Mouse (Mus musculus) embryonic facial prominence, embryonic 12.5 days (tissue): ENCODE results near the gene Iqschfp. TPM values are rescaled to one million over a fixed set of nuclear protein-coding genes. Genes with fewer than 3 reads are reported as not detected.
A peak's percentile ranks its signal among the peaks of the same experiment; 100 is the strongest.

Experiments
- ATAC-seq: fragments of 200-750 bp; cut with Nextera tagmentation; 2 replicates; pipeline ENCODE4 v1.8.0; 2017; ENCODE audit not compliant: insufficient number of reproducible peaks, insufficient read depth, low FRiP score, low TSS enrichment
- H3K27ac ChIP-seq: fragments of 300-500 bp; sonication (generic); 2 replicates; pipeline ENCODE4 v1.5.1; 2016; ENCODE audit warnings: mild to moderate bottlenecking
- H3K27me3 ChIP-seq: fragments of 300-500 bp; sonication (generic); 2 replicates; pipeline ENCODE4 v1.6.1; 2016; ENCODE audit warnings: mild to moderate bottlenecking, moderate library complexity
- H3K36me3 ChIP-seq: fragments of 300-500 bp; sonication (generic); 2 replicates; pipeline ENCODE4 v1.6.1; 2016; ENCODE audit warnings: mild to moderate bottlenecking
- H3K4me1 ChIP-seq: fragments of 300-500 bp; sonication (generic); 2 replicates; pipeline ENCODE4 v1.6.1; 2016
- H3K4me2 ChIP-seq: fragments of 300-500 bp; sonication (generic); replicated peaks from 2 replicates; pipeline ENCODE4 v1.6.1; 2016; ENCODE audit warnings: mild to moderate bottlenecking, moderate library complexity
- H3K4me3 ChIP-seq: fragments of 300-500 bp; sonication (generic); 2 replicates; pipeline ENCODE4 v1.5.1; 2016; ENCODE audit warnings: mild to moderate bottlenecking
- H3K9ac ChIP-seq: fragments of 300-500 bp; sonication (generic); 2 replicates; pipeline ENCODE4 v1.6.1; 2016; ENCODE audit warnings: mild to moderate bottlenecking, moderate library complexity
- H3K9me3 ChIP-seq: fragments of 300-500 bp; sonication (generic); 2 replicates; pipeline ENCODE4 v1.6.1; 2016; ENCODE audit warnings: mild to moderate bottlenecking, moderate library complexity
- WGBS: fragments of 180-500 bp; shearing (Covaris S2); methylation state at CpG from one replicate; pipeline ENCODE4 v1.1.7; 2016; 5-methylcytosine and 5-hydroxymethylcytosine counted together
- polyA plus RNA-seq: library from polyadenylated mRNA; unstranded; fragments of >200 nt; fragmentation: Nextera tagmentation; extraction: Ambion mirVana; gene quantifications from 2 replicates; pipeline ENCODE4 v1.2.1, GENCODE M21; 2016

Iqschfp gene
- polyA plus RNA-seq, 1 experiment from 2014 or later = 0.13 TPM

GRCm38 (mm10) chr3:68555087-68555662 lies 663.1 kb downstream of the Iqschfp start:
- Histone ChIP-seq H3K4me1 (peaks cover 3% of the 10 kb centered on the region; the same call in 1 of the 2 replicates), H3K4me2 (no peak overlapping the region), H3K9ac (no peak overlapping the region), H3K27ac (no peak overlapping the region), H3K36me3 (no peaks in the 10 kb centered on the region), H3K4me3 (no peak overlapping the region), H3K9me3 (no peaks in the 10 kb centered on the region), H3K27me3 (no peaks in the 10 kb centered on the region)
- WGBS = 76% methylated on average over 4 of the region's 4 CpGs
- 0 out of 2 replicates have a peak, but pooled peaks have one; percentile 6 for ATAC-seq

GRCm38 (mm10) chr3:68556891-68557290 lies 664.9 kb downstream of the Iqschfp start:
- H3K27me3 ChIP-seq = no peaks in the 10 kb centered on the region
- H3K9ac ChIP-seq = no peak overlapping the region
- no peak overlapping the region for H3K4me2 ChIP-seq
- H3K27ac ChIP-seq = no peak overlapping the region
- WGBS = 91% methylated on average over 9 of the region's 9 CpGs
- ATAC-seq = no peak
- H3K9me3 ChIP-seq = no peaks in the 10 kb centered on the region
- H3K4me1 ChIP-seq = peaks cover 3% of the 10 kb centered on the region; the same call in 1 of the 2 replicates
- no peak overlapping the region for H3K4me3 ChIP-seq
- no peaks in the 10 kb centered on the region for H3K36me3 ChIP-seq

GRCm38 (mm10) chr3:68558744-68559143 lies 666.7 kb downstream of the Iqschfp start:
- Histone ChIP-seq H3K36me3 (no peaks in the 10 kb centered on the region), H3K4me1 (peaks cover 3% of the 10 kb centered on the region; the same call in 1 of the 2 replicates), H3K4me2 (no peak overlapping the region), H3K27me3 (no peaks in the 10 kb centered on the region), H3K9ac (no peak overlapping the region), H3K9me3 (no peaks in the 10 kb centered on the region), H3K27ac (no peak overlapping the region), H3K4me3 (no peak overlapping the region)
- WGBS = 75% methylated on average over 6 of the region's 6 CpGs
- ATAC-seq = no peak

GRCm38 (mm10) chr3:68560057-68560456 lies 668.0 kb downstream of the Iqschfp start:
- no peak for ATAC-seq
- Histone ChIP-seq H3K9me3 (no peaks in the 10 kb centered on the region), H3K27ac (no peak overlapping the region), H3K27me3 (no peaks in the 10 kb centered on the region), H3K4me2 (no peak overlapping the region), H3K36me3 (no peaks in the 10 kb centered on the region), H3K4me1 (no peaks in the 10 kb centered on the region), H3K9ac (no peak overlapping the region), H3K4me3 (no peak overlapping the region)
- WGBS = 90% methylated on average over 5 of the region's 5 CpGs

GRCm38 (mm10) chr3:68562838-68563237 lies 670.8 kb downstream of the Iqschfp start:
- Histone ChIP-seq H3K4me1 (no peaks in the 10 kb centered on the region), H3K9me3 (no peaks in the 10 kb centered on the region), H3K36me3 (no peaks in the 10 kb centered on the region), H3K9ac (no peak overlapping the region), H3K27me3 (no peaks in the 10 kb centered on the region), H3K4me3 (no peak overlapping the region), H3K4me2 (no peak overlapping the region), H3K27ac (no peak overlapping the region)
- no peak for ATAC-seq
- WGBS = 67% methylated on average over 2 of the region's 2 CpGs

- no peak overlapping the region for H3K27ac ChIP-seq
- no peak overlapping the region for H3K9ac ChIP-seq
- H3K4me3 ChIP-seq = no peak overlapping the region
- 84% methylated on average over 8 of the region's 8 CpGs for WGBS
- no peaks in the 10 kb centered on the region for H3K9me3 ChIP-seq
- H3K4me1 ChIP-seq = peaks cover 10% of the 10 kb centered on the region; the same call in 1 of the 2 replicates
- H3K4me2 ChIP-seq = no peak overlapping the region
- H3K27me3 ChIP-seq = no peaks in the 10 kb centered on the region
- ATAC-seq = no peak
- H3K36me3 ChIP-seq = no peaks in the 10 kb centered on the region
Measured at GRCm38 (mm10) chr3:68563922-68564321, 671.9 kb downstream of the Iqschfp start.

- 71% methylated on average over 10 of the region's 10 CpGs for WGBS
- Histone ChIP-seq H3K27ac (no peak overlapping the region), H3K4me3 (no peak overlapping the region), H3K4me2 (no peak overlapping the region), H3K9ac (no peak overlapping the region), H3K9me3 (no peaks in the 10 kb centered on the region), H3K36me3 (no peaks in the 10 kb centered on the region), H3K4me1 (peaks cover 11% of the 10 kb centered on the region; the same call in 1 of the 2 replicates), H3K27me3 (no peaks in the 10 kb centered on the region)
- ATAC-seq = no peak
Measured at GRCm38 (mm10) chr3:68564978-68565674, 673.1 kb downstream of the Iqschfp start.

GRCm38 (mm10) chr3:68565675-68566055 lies 673.6 kb downstream of the Iqschfp start:
- Histone ChIP-seq H3K27me3 (no peaks in the 10 kb centered on the region), H3K36me3 (no peaks in the 10 kb centered on the region), H3K9me3 (no peaks in the 10 kb centered on the region), H3K4me1 (peaks cover 11% of the 10 kb centered on the region; the same call in 1 of the 2 replicates), H3K9ac (no peak overlapping the region), H3K4me3 (no peak overlapping the region), H3K27ac (no peak overlapping the region), H3K4me2 (no peak overlapping the region)
- WGBS = 51% methylated on average over 4 of the region's 4 CpGs
- ATAC-seq = no peak

- ATAC-seq = no peak
- Histone ChIP-seq H3K36me3 (no peaks in the 10 kb centered on the region), H3K27ac (no peak overlapping the region), H3K4me1 (peaks cover 18% of the 10 kb centered on the region), H3K4me3 (no peak overlapping the region), H3K27me3 (no peaks in the 10 kb centered on the region), H3K9ac (no peak overlapping the region), H3K9me3 (no peaks in the 10 kb centered on the region), H3K4me2 (no peak overlapping the region)
- 81% methylated on average over 7 of the region's 7 CpGs for WGBS
Measured at GRCm38 (mm10) chr3:68567581-68567980, 675.5 kb downstream of the Iqschfp start.

- H3K27me3 ChIP-seq = no peaks in the 10 kb centered on the region
- 50% methylated on average over 3 of the region's 3 CpGs for WGBS
- H3K27ac ChIP-seq = peak overlapping the region; percentile 60; the same call in 1 of the 2 replicates
- no peaks in the 10 kb centered on the region for H3K36me3 ChIP-seq
- no peak overlapping the region for H3K4me3 ChIP-seq
- no peaks in the 10 kb centered on the region for H3K9me3 ChIP-seq
- no peak overlapping the region for H3K9ac ChIP-seq
- H3K4me2 ChIP-seq = no peak overlapping the region
- ATAC-seq = no peak
- H3K4me1 ChIP-seq = peaks cover 19% of the 10 kb centered on the region
Measured at GRCm38 (mm10) chr3:68568149-68568548, 676.1 kb downstream of the Iqschfp start.

GRCm38 (mm10) chr3:68568716-68569115 lies 676.7 kb downstream of the Iqschfp start:
- Histone ChIP-seq H3K4me3 (no peak overlapping the region), H3K4me2 (no peak overlapping the region), H3K4me1 (peaks cover 19% of the 10 kb centered on the region), H3K36me3 (no peaks in the 10 kb centered on the region), H3K27ac (peak overlapping the region; percentile 60; the same call in 1 of the 2 replicates), H3K9me3 (no peaks in the 10 kb centered on the region), H3K9ac (no peak overlapping the region), H3K27me3 (no peaks in the 10 kb centered on the region)
- ATAC-seq = no peak
- 29% methylated on average over 7 of the region's 7 CpGs for WGBS

- ATAC-seq = no peak
- Histone ChIP-seq H3K4me1 (peaks cover 19% of the 10 kb centered on the region), H3K4me2 (no peak overlapping the region), H3K27ac (no peak overlapping the region), H3K27me3 (no peaks in the 10 kb centered on the region), H3K4me3 (no peak overlapping the region), H3K9me3 (no peaks in the 10 kb centered on the region), H3K9ac (no peak overlapping the region), H3K36me3 (no peaks in the 10 kb centered on the region)
- 72% methylated on average over 4 of the region's 4 CpGs for WGBS
Measured at GRCm38 (mm10) chr3:68570319-68570718, 678.3 kb downstream of the Iqschfp start.
